Mouse (Mus musculus): ENCODE results near the gene Ltb. TPM values are rescaled to one million over a fixed set of nuclear protein-coding genes. Genes with fewer than 3 reads are reported as not detected.

Gene Ltb
- polyA plus RNA-seq, 1 experiment, result not detected

DNA sequence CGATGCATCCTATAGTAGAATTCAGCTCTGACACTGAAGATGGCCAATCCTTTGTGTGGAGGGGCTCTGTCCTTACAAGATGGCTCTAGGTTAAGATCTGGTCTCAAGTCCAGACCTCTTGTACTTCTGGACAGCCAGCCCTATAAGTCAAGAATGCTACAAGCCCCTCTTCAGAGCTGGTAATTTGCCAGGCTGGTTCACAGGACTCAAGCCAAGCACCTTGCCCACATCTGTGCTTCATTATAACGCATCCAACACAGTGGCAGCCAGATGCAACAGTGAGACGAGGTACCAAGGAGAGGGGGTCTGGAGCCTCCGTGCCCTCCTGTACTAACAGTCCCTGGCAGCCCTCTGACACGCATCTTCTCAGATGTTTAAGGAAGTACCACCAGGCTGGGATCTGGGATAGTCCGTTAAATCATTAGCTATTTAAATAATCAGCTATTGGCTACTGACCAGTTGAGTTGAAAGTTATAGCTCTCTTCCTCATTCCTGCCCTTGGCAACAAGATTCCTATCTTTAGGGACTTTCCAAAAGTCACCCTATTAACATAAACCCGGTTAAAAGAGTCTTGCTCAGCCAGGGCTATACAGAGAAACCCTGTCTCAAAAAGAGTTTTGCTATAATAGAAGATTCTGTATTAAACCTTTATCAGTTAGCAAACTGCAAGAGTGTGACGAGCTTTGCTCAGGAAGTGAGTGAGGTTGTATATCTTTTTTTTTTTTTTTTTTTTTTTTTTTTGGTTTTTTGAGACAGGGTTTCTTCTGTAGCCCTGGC, 19.9 kb upstream of the Ltb start:
- no peak overlapping the region for H3K4me3 ChIP-seq (ENCODE audit: insufficient read depth, low read length)
- peaks cover 43% of the 10 kb centered on the region for H3K4me1 ChIP-seq (ENCODE audit: control insufficient read depth, insufficient read depth, low read length)
- peak overlapping the region; percentile 88 for H3K27ac ChIP-seq (ENCODE audit: insufficient read depth, low read depth, low read length)
- TF ChIP-seq CTCF (IDR thresholded peaks at IDR 0.05; ENCODE audit: low read depth, low read length), result no peak
- TF ChIP-seq POLR2A (IDR thresholded peaks at IDR 0.05; ENCODE audit: borderline replicate concordance, low read depth, low read length), result no peak

DNA sequence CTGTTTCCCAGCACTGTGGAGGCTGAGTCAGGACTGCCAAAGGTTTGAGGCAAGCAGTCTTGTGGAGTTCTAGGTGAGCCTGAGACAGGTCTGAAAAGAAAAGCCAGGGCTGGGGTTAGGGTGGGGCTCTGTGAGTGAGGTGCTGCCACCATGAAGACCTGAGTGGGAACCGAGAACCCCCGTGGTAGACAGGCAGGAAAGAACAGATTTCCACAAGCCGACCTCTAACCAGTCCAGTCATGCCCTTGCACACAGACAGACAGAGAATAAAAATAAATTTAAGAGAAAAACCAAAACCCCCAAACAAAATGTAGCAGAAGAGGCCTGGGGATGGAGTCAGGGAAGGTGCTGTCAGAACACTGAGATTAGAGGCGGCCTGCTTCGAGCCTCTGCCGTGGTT, 18.9 kb upstream of the Ltb start:
- TF ChIP-seq POLR2A (IDR thresholded peaks at IDR 0.05; ENCODE audit: borderline replicate concordance, low read depth, low read length), result no peak
- TF ChIP-seq CTCF (IDR thresholded peaks at IDR 0.05; ENCODE audit: low read depth, low read length), result no peak
- H3K4me3 ChIP-seq (ENCODE audit: insufficient read depth, low read length), result no peak overlapping the region
- H3K4me1 ChIP-seq (ENCODE audit: control insufficient read depth, insufficient read depth, low read length), result peaks cover 43% of the 10 kb centered on the region
- peak overlapping the region; percentile 88 for H3K27ac ChIP-seq (ENCODE audit: insufficient read depth, low read depth, low read length)

DNA sequence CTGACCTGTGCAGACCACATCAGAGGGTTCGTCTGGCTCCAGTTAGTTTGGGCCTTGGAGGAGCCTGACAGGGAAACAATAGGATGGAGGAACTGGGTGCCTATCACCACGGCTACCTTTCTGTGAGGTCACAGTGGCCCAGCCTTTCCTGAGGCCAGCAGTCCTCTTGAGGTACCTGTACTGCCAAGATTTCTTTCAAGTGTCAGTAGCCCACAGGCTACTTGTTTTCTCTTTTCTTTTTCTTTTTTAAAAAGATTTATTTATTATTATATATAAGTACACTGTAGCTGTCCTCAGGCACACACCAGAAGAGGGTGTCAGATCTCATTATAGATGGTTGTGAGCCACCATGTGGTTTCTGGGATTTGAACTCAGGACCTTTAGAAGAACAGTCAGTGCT, 18.3 kb upstream of the Ltb start, which contains the start of gene Aif1:
Gene Aif1 (minus strand): TSS at position 101 of the 400 bp plus-strand sequence.
- H3K27ac ChIP-seq (ENCODE audit: insufficient read depth, low read depth, low read length), result peak within 1 kb of the TSS; percentile 88
- no peak within 1 kb of the TSS for H3K4me3 ChIP-seq (ENCODE audit: insufficient read depth, low read length)
- no peak for TF ChIP-seq CTCF (IDR thresholded peaks at IDR 0.05; ENCODE audit: low read depth, low read length)
- TF ChIP-seq POLR2A (IDR thresholded peaks at IDR 0.05; ENCODE audit: borderline replicate concordance, low read depth, low read length), result no peak
- peaks cover 41% of the 10 kb centered on the region for H3K4me1 ChIP-seq (ENCODE audit: control insufficient read depth, insufficient read depth, low read length)

DNA sequence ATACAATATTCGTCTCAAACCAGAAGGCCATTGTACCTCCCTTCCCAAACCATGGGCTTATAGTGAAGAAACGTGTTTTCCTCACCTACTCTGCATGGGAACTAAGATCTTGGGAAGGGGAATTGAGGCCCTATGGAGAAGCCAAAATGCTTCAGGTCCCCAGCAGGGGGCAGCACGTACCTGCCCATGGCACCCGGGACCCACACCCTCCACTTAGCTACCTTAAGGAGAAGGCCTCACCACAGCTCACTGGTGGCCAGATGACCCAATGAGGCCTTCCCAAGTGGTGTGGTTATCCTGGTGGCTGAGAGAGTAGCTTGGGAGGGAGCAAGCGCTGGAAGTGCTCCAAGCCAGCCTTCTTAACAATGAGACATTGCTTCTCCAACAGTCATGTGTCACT, 15.7 kb upstream of the Ltb start:
- no peak overlapping the region for H3K27ac ChIP-seq (ENCODE audit: insufficient read depth, low read depth, low read length)
- no peak overlapping the region for H3K4me3 ChIP-seq (ENCODE audit: insufficient read depth, low read length)
- peaks cover 22% of the 10 kb centered on the region for H3K4me1 ChIP-seq (ENCODE audit: control insufficient read depth, insufficient read depth, low read length)
- TF ChIP-seq POLR2A (IDR thresholded peaks at IDR 0.05; ENCODE audit: borderline replicate concordance, low read depth, low read length), result no peak
- TF ChIP-seq CTCF (IDR thresholded peaks at IDR 0.05; ENCODE audit: low read depth, low read length), result peak; percentile 91

DNA sequence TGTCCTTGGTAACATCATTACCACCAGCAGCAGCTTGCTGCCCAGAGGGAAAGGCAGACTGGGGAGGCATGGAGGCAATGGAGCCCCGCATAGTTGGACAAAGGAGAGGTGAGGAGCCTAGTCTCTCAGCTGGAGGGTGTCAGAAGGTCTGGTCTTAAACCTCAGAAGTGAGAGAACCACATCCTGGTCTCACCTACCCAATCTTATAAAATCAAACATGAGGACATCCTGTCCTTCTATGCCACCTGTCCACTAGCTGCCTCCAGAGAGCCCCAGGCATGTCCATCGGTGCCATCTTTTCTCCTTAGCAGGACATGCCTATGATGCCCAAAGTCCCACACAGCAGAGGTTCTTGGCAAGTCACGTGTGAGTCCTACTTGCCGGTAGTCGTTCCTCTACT, 14.1 kb upstream of the Ltb start:
- H3K27ac ChIP-seq (ENCODE audit: insufficient read depth, low read depth, low read length), result no peak overlapping the region
- TF ChIP-seq CTCF (IDR thresholded peaks at IDR 0.05; ENCODE audit: low read depth, low read length) (no peak), POLR2A (IDR thresholded peaks at IDR 0.05; ENCODE audit: borderline replicate concordance, low read depth, low read length) (no peak)
- H3K4me3 ChIP-seq (ENCODE audit: insufficient read depth, low read length), result no peak overlapping the region
- peaks cover 19% of the 10 kb centered on the region for H3K4me1 ChIP-seq (ENCODE audit: control insufficient read depth, insufficient read depth, low read length)

DNA sequence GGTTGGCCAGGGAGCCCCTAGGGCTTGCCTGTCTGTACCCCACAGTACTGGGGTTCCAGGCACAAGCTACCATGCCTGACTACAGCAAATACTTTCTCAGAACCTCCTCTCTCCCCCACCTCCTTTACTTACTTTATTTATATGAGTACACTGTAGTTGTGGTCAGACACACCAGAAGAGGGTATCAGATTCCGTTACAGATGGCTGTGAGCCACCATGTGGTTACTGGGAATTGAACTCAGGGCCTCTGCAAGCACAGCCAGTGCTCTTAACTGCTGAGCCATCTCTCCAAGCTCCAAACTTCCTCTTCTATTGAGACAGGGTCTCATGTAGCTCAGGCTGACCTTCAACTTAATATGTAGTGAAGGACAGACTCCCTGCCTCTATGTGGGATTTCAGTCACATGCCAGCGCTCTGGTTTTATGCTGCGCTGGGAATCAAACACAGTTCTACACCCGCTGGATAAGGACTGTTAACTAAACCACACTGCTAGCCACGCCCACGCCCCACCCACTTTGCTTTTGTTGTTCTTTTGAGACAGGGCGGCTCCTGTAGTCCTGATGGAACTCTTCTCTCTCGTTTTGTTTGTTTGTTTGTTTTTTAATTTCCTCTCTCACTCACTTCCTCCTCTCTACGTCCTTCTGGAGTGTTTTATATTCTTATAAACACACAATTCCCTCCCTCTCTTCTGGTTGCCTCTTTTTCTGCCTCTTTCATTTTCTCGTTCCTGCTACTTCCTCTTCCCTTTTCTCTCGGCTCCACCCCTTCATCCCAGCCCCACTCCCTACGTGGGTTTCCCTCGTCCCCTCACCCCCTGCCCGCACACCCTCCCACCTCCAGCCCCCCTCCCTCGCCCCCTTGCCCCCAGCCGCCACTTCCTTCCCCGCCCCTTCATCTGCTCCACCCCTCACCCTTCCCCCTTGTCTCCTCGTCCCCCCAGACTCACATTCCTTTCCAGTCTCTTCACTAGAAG, 8.3 kb upstream of the Ltb start:
- Histone ChIP-seq H3K4me1 (ENCODE audit: control insufficient read depth, insufficient read depth, low read length) (peaks cover 37% of the 10 kb centered on the region), H3K27ac (ENCODE audit: insufficient read depth, low read depth, low read length) (peak overlapping the region; percentile 95), H3K4me3 (ENCODE audit: insufficient read depth, low read length) (peak overlapping the region; percentile 56)
- no peak for TF ChIP-seq POLR2A (IDR thresholded peaks at IDR 0.05; ENCODE audit: borderline replicate concordance, low read depth, low read length)
- TF ChIP-seq CTCF (IDR thresholded peaks at IDR 0.05; ENCODE audit: low read depth, low read length), result peak; percentile 9; the same call in 1 of the 2 replicates

DNA sequence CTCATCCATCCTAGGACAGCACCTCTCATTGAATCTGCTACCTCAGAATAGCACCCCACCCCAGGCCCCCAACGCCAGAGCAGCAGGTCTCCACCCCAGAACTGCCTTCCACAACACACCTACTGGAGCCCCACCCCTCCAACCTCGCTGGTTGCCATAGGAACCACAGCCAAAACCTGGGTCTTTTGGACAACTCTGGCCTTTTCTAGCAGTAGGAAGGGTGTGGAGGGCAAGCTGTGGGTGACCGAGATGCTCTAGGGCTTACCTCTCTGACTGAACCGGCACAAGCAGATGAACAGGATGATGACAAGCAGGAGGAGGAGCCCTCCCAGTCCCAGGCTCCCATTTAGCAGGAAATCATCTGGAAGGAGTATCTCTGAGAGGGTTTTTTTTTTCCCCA, 7.6 kb upstream of the Ltb start:
- Histone ChIP-seq H3K4me3 (ENCODE audit: insufficient read depth, low read length) (peak overlapping the region; percentile 56), H3K4me1 (ENCODE audit: control insufficient read depth, insufficient read depth, low read length) (peaks cover 40% of the 10 kb centered on the region), H3K27ac (ENCODE audit: insufficient read depth, low read depth, low read length) (peak overlapping the region; percentile 95)
- TF ChIP-seq POLR2A (IDR thresholded peaks at IDR 0.05; ENCODE audit: borderline replicate concordance, low read depth, low read length) (no peak), CTCF (IDR thresholded peaks at IDR 0.05; ENCODE audit: low read depth, low read length) (no peak)

DNA sequence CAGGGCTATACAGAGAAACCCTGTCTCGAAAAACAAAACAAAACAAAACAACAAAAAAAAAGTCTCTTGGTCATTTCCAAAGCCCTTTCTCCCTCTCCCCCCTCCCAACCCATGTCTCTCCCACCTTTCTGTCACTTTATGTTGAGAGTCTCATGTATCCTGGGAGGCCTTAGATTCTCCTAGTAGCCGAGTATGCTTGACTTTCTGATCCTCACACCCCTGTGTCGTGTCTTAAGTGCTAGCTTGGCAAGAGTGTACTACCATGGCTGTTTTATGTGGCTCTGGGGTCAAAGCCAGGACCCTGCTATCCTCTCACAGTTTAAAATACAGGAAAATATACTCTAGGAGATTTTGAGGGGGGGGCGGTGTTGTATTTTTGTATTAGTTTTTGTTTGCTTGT, 6.9 kb upstream of the Ltb start:
- H3K27ac ChIP-seq (ENCODE audit: insufficient read depth, low read depth, low read length), result peak overlapping the region; percentile 95
- H3K4me3 ChIP-seq (ENCODE audit: insufficient read depth, low read length), result peak overlapping the region; percentile 60
- peaks cover 42% of the 10 kb centered on the region for H3K4me1 ChIP-seq (ENCODE audit: control insufficient read depth, insufficient read depth, low read length)
- TF ChIP-seq POLR2A (IDR thresholded peaks at IDR 0.05; ENCODE audit: borderline replicate concordance, low read depth, low read length) (no peak), CTCF (IDR thresholded peaks at IDR 0.05; ENCODE audit: low read depth, low read length) (no peak)

DNA sequence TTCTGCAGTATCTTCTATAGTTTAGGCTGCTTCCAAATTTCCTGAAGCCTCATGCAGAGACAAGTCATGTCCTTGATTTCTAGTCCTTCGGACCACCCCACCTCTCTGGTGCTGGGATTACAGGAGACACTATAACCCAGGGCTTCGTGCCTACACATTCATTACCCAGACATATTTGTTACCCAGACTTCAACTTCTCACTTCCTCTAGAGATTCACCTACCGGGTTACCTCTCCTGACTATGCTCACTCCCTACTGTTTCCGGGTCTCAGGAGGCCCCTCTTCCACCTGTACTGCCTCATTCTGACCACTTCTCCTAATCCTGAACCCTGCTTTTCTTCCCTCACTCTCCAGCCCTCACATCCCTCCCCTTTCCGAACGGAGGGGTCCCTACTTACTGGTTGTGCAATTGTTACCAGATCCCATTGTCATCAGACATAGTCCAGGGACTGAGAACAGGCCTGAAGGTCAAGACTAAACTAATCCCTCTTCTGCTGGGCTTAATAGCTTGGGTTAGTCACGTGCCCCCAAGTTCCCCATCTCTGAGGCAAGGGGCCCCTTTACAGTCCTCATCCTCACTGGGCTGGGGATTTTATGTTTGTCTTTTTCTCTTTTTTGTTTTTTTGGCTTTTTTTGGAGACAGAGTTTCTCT, 6.2 kb upstream of the Ltb start, which contains the start of gene Lst1:
Gene Lst1 (minus strand): TSS at position 481 of the 652 bp plus-strand sequence.
- TF ChIP-seq POLR2A (IDR thresholded peaks at IDR 0.05; ENCODE audit: borderline replicate concordance, low read depth, low read length), result no peak
- TF ChIP-seq CTCF (IDR thresholded peaks at IDR 0.05; ENCODE audit: low read depth, low read length), result no peak
- Histone ChIP-seq H3K4me3 (ENCODE audit: insufficient read depth, low read length) (peak within 1 kb of the TSS; percentile 60), H3K4me1 (ENCODE audit: control insufficient read depth, insufficient read depth, low read length) (peaks cover 46% of the 10 kb centered on the region), H3K27ac (ENCODE audit: insufficient read depth, low read depth, low read length) (peak within 1 kb of the TSS; percentile 95)
